Mouse (Mus musculus) liver, adult (tissue): Measurements from ENCODE around the gene Zfp599.

Experiments used
- GATA4 ChIP-seq: IDR thresholded peaks from 2 replicates; pipeline ENCODE4 v1.6.1; 2014; ENCODE audit warnings: mild to moderate bottlenecking, low read length; ENCODE audit not compliant: insufficient replicate concordance

Zfp599 gene

DNA sequence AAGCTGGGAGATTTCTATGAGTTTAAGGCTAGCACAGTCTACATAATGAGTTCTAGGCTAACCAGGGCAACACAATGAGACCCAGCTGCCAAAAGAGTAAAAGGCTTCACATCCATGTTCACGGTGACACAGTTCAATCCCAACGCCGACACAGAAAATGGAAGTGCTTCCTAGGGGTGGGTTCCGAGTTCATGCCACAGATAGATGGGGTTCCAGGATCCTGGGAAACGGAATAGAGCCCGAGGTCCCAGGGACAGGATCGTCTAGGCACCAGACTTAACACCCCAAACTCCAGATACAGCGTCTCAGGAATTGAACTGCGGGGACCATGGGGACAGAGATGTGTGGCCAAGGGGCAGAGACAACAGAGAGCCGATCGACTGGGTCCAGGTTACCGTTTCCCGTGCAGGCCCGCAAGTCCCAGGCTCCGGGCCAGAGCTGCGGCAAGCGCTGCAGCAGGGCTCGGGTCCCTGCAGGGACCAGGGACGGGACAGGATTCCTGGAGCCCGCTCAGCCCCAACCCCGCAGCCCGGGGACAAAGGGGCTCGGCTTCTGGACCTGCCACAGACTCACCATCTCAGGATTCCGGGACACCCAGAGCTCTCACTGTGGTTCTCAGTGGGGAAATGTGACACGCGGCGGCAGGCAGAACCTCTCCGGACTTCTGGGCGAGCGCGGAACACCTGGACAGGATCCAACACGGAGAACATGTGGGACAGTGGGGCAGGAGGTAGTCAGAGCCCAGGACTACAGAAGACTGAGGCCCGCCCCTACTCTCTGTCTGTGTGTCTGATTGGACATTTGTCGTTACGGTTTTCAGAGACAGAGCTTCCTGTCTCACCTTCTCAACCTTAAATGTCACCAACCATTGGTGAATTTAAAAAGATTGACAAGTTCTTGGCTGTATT is at the start of gene Zfp599:
TSS of gene Zfp599 (minus strand) at position 712 of the 908 bp plus-strand sequence.
- no peak for TF ChIP-seq GATA4

DNA sequence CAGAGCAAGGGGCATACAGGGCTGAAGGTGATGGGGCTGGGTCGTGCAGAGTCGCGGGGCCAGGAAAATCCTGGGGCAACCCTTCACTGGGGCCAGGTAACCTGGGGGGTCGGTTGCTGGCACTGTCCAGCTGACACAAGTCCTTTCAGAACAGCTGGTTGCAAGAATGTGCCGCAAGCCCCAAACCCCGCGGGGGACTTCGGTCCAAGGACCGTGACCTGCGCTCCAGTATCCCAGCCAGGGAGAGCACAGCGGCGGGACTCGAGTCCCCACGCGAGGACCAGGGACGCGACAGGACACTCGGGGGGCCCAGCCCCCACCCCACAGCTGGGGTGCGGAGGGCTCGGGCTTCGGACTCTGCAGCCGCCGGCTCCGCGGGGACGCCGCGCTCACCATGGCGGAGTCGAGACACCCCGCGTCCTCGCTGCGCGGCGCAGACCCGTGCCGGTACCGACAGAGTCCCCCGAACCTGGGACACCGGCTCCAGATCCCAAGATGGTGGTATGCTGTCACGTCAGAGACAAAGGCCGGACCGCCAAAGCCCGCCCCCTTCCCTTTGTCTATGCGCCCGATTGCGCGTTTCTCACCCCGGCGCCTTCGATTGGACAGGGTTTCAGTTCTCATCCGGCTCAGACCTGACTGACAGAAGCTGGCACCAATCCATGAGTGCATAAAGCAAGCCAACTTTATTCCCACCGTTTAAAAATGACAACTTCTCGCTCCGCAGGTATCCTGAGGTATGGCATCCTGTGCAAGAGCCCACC is 47.6 kb upstream of the Zfp599 start, which contains the start of gene Zfp810:
TSS of gene Zfp810 (minus strand) at position 493 of the 764 bp plus-strand sequence.
- no peak for TF ChIP-seq GATA4

GRCm38 (mm10) chr9:22306726-22307125 is 47.0 kb upstream of the Zfp599 start:
- TF ChIP-seq GATA4: no peak

DNA sequence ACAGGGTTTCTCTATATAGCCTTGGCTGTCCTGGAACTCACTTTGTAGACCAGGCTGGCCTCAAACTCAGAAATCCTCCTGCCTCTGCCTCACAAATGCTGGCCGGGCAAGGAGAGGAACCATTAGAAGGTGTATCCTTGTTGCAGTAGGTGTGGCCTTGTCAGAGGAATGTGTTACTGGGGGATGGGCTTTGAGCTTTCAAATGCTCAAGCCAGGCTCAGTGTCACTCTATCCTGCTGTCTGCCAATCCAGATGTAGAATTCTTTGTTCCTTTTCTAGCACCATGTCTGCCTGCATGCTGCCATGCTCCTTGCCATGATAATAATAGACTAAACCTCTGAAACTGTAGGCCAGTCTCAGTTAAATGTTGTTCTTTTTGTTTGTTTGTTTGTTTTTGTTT is 42.5 kb upstream of the Zfp599 start:
- no peak for TF ChIP-seq GATA4

DNA sequence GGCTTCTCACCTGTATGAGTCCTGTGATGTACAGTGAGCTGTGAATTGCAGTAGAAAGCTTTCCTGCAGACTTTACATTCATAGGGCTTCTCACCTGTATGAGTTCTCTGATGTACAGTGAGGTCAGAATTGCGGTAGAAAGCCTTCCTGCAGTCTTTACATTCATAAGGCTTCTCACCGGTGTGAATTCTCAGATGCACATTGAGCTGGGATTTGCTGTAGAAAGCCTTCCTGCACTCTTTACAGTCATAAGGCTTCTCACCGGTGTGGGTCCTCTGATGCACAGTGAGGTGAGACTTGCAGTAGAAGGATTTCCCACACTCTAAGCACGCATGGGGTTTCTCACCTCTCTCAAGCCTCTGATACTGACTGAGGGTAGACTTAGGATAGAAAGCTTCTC is 19.0 kb upstream of the Zfp599 start:
- no peak for TF ChIP-seq GATA4

GRCm38 (mm10) chr9:22268886-22269285 is 9.2 kb upstream of the Zfp599 start:
- TF ChIP-seq GATA4: no peak

- TF ChIP-seq GATA4: no peak
Observed at GRCm38 (mm10) chr9:22262611-22263010, 2.9 kb upstream of the Zfp599 start.

DNA sequence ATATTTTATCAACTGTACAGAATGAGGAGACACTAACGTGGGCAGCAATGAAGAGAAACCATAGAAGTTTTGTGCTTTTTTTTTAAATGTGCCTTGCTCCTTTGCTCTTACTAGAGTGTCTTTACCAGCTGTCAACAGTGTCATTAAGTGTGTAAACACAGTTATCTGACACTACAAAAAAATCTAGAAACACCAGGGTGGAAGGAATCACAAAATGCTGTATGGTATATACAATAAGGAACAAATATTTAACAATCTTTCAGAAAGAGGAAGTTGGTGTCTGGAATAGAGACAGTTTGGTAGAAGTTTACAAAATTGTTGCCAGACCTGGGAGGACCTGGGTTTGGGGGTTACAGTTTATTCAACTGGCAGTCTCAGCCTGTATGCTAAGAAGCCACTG is 1.9 kb upstream of the Zfp599 start:
- no peak for TF ChIP-seq GATA4

DNA sequence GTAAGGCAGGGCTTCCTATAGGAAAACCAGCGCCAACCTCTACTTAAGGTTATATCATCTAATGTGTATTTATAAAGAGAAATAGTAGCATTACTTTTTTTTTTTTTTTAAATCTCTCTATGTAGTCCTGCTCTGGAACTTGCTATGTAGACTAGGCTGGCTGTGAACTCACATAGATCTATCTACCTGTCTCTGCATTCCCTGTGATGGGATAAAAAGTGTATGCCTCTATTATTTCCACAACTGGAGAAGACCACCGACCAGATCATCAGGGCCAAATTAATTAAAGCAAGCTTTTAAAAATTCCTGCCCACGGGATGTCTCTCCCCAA is 362 bp upstream of the Zfp599 start:
- TF ChIP-seq GATA4: no peak

GRCm38 (mm10) chr9:22258784-22259183 is 911 bp downstream of the Zfp599 start:
- TF ChIP-seq GATA4: no peak

- TF ChIP-seq GATA4: no peak
Observed at GRCm38 (mm10) chr9:22256579-22256978, 3.1 kb downstream of the Zfp599 start.

DNA sequence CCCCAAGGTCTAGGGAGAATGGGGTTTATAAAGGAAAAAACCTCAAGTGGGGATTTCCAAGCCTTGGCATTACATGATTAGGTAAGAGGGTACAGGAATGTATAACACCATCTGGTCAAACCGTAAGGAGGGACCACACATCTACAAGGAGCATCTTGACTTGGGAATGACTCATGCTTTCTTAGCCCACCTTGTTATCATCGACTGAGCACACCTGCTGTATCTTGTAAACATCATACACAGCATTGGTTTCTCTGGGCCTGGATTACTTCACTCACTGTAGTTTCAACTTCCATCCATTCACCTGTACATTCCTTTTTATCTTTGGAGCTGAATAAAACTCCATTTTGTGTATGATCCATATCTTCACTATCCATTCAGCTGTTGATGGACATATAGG is 15.5 kb downstream of the Zfp599 start:
- TF ChIP-seq GATA4: no peak

DNA sequence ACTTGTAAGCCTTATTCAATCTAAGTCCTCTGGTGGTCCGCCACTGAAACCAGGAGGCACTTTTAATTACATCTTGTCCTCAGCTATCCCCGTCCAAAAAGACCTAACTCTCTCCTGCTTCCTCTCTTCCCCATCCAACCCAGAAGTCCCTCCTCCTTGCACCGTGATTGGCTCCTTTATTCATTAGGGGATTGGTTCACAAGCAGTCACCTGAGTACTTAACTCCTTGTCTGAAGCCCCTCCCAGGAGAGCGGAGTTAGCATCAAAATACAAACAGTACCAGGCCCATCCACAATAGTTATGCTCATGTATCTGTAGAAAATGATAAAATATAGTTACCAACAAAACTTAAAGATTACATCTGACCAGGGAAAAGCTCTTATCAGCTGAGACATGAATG is 19.7 kb downstream of the Zfp599 start:
- no peak for TF ChIP-seq GATA4

- no peak for TF ChIP-seq GATA4
Observed at GRCm38 (mm10) chr9:22230556-22230955, 29.1 kb downstream of the Zfp599 start.

GRCm38 (mm10) chr9:22230061-22230460 is 29.6 kb downstream of the Zfp599 start:
- no peak for TF ChIP-seq GATA4

DNA sequence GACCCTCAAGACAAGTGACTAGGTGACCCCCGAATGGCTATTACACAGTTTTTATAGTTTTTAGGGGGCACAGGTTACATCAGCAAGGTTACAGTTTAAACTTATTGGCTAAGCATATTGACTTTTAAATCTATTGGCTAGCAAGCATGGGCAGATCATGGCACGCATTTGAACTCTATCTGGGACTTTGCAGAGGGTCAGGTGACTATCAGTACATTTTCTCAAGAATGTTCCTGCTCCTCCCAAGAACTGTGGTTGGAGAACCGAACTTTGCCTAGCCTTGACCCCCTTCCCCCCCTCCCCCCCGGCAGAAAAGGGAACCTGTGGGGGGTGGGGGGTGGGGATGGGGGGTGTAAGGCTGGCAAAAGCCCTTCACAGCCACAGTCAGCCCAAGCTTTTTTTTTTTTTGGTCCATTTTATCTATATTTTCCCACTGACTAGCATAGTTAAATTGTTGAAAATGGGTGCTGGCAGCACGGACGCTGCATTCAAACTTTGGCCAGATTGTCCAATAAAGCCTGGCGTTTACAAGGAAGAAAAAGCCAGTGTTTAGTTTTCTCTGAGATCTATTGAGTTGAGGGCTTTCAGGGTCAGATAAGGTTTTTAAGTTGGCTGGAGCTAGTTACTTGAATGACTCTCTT is 30.2 kb downstream of the Zfp599 start:
- no peak for TF ChIP-seq GATA4
